Mouse (Mus musculus): ENCODE results near the gene 1700016H13Rik.

1700016H13Rik gene

DNA sequence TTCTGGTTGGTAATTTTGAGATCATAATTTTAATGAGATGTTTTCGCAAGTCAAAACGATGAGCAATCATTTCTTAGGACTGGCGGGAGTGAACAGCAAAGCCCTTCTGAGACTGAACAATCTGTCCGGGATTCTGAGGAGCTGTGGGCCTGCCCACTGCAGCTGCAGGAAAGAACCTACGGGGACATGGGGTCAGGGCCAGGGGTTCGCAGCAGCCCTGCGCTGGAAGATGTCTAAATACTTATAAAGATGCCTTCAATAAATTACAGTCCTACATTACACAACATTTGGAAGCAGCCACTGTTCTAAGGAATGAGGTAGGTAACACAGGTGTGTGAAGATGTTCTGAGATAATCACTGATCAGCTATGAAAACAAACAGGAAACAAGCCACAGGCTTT, 50.1 kb downstream of the 1700016H13Rik start:
- no peak for DNase-seq (ENCODE audit: low spot score in 2 of 2)

DNA sequence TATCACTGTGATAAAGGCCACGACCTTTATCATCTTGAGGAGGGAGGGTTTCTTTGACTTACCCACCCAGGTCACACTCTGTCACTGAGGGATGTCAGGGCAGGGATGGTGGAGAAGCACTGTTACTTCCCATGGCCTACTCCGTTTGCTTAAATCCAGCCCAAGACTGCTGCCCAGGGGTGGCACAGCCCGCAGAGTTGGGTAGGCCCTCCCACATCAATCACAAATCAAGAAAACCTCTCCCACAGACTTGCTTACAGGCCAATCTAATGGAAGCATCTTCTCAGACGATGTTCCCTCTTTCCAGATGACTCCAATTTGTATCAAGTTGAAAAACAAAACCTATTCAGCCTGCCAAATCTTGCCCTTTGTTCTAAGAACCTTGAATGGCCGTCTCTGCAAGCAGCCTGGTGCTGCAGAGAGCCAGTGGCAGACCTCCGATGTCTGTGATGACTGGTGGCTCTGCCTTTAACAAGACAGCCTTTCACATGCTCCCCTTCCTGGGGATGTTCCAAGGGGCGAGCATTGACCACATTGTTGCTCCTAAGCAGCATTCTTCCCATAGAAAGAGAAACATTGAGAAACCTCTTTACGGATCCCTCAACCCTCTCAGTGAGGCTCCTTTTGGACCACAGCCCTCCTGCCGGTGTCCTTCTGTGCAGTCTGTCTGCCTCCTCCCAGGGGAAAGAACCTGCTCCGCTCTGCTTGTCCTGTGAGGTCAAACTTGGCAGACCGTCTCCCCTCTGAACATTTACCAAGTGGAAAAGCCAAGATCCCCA, 52.5 kb downstream of the 1700016H13Rik start:
- no peak for DNase-seq (ENCODE audit: low spot score in 2 of 2)

DNA sequence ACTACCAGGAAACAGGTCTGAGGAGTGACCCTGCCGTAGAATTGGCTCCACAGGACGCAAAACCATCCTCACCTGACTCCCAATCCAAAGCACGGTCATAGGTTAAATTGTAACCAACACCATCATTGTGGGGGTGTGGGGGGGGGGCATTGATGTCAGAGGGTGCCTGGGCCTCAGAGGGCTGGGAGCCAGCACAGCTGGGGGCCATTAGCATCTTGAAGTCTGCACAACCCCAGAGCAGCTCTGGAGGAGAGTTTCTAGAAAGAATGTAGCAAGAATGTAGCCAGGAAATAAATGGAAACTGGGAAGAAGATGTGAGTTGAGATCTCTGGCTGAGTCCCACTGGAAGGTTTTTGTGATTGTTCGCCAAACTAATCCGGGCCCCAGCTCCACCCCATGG, 56.9 kb downstream of the 1700016H13Rik start:
- DNase-seq (ENCODE audit: low spot score in 2 of 2), result no peak

- no peak for DNase-seq (ENCODE audit: low spot score in 2 of 2)
Observed at GRCm38 (mm10) chr5:103598264-103598663, 57.5 kb downstream of the 1700016H13Rik start.

All from right cerebral cortex, adult 2 months (tissue).